Mouse (Mus musculus) cerebellum, adult 18-20 months (tissue): Measurements from ENCODE around the gene Gm2897.
"Not testable (repeated sequence)": the region's sequence is repeated elsewhere in the genome, so short reads cannot be mapped to it uniquely, and the experiment has no call there.

Experiments
- DNase-seq, 2 experiments: peaks; one replicate each; pipeline ENCODE4 v3.0.0; 2021

The Gm2897 gene

DNA sequence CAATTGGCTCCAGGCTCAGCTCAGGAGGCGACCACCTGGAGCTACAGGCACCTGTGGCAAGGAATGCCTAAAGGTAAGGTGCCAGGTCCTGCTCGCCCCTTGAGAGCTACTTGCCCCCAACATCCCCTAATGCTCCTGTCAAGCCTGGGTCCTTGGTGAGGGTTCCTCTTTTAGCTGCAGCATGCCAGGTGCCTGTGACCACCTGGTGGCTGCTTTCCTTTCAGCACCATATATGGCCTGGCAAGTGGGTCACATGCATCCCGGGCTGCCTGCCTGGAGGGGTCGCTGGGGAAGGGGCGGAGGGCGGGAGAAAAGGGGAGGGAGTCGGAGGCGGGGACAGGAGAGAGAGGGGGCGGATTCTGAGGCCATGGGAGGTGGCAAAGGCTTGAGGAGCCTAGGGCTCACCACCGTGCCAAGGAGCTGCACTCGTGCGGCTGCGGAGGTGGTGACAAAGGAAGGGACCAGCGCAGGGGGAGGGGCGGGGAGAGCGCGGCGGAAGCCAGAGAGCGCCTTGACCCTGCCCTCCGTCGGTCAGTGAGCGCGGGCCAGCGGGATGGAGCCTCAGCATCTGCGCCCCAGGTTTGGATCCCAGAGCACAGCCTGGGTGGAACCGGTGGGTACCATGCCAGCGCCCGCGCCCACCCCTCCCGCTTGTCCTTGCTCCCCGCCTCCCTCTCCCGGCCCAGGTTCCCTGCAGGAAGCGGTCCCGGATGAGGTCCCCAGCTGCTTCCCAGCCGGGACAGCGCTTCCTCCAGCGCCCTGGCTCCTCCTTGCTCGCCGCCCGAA, at the start of gene Gm2897:
Gene Gm2897, plus strand, starts transcription at position 559 of the 786 bp plus-strand sequence.
- peak; percentile 7 to 8 for DNase-seq

DNA sequence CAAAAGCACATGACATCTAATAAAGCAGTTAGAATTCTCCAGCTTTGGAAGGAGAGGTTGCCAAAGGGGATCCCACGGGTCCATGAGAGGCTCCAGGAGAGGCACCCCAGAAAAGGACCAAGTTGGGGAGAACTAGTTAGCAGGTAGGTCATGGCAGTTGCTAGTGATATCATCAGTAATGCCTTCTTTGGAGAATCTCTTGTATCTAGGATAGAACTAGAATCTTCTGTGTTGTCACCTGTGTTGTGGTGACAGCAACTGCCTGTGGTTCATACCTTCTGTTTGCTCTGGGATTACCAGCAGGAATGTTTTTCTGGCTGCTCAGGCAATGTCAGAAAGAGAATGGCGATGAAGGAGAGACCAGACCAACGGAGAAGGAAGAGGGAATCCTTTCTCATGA, 19.4 kb upstream of the Gm2897 start, which contains the start of gene Gm2888:
Gene Gm2888, plus strand, starts transcription at position 301 of the 400 bp plus-strand sequence.
- DNase-seq: not testable (repeated sequence)

DNA sequence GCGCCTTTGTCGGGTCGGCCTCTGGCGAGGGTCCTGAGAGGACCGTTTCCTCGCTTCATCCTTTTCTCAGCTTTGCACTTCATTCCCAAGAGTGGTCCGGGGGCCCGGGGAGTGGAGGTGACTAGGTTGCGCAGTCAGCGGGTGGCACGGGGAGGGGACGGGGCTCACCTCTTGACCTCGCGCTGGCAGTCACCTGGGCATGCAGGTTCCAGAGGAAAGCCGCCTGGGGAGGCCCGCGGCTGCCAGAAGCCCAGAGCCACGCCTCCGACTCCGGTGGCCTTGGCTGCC, 372 bp downstream of the Gm2897 start:
- DNase-seq: peak; percentile 11 to 17

DNA sequence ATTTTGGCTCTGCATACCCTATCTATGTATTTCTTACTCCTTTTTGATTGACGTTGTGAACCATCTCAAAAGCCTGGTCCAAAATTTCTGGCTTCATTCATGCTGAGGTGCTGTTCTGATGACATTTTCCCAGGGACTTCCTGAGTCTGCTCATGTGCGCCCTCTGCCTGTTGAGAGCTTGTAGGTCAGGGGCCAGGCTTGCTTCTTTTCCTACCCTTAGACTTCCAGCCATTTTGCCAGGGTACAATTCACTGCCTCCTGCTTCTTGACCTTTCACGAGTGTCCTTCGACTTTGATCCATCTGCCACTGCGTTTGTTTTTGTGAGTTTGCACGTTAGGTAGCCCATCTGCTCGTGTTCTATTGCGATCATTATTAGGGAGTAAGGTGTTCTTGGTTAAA, 1.0 kb downstream of the Gm2897 start:
- DNase-seq: peak; percentile 7 to 20

DNA sequence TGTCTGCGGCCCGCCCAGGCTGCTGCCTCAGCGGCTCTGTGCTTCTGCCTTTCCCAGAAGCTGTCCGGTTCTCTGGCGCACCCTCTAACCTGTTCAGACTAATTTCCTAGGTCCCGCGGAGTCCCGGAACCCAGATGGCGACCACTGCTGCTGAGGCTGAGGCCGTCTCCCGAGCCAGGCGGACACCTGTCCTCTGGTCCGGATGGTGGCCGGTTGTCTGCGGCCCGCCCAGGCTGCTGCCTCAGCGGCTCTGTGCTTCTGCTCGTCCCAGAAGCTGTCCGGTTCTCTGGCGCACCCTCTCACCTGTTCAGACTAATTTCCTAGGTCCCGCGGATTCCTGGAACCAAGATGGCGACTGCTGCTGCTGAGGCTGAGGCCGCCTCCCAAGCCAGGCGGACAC, 67.0 kb downstream of the Gm2897 start:
- DNase-seq: peak in 1 of 2 experiments; percentile 6
